Mouse (Mus musculus): ENCODE data around the gene 4930449I24Rik. TPM values are rescaled to one million over a fixed set of nuclear protein-coding genes. Genes with fewer than 3 reads are reported as not detected.

Gene 4930449I24Rik
- polyA plus RNA-seq (2014; fragmentation: Illumina TruSeq; extraction: RNeasy Lipid Tissue Mini Kit (QIAGEN cat#74804); ENCODE audit: low read depth, low replicate concordance) = not detected

GRCm38 (mm10) chr5:146502099-146502498 is at the start of gene 4930449I24Rik:
Gene 4930449I24Rik, plus strand, starts transcription at chr5:146502399.

GRCm38 (mm10) chr5:146481665-146482064 is 20.5 kb upstream of the 4930449I24Rik start, which contains the start of gene Gm6408:
Gene Gm6408, plus strand, starts transcription at chr5:146481965.

DNA sequence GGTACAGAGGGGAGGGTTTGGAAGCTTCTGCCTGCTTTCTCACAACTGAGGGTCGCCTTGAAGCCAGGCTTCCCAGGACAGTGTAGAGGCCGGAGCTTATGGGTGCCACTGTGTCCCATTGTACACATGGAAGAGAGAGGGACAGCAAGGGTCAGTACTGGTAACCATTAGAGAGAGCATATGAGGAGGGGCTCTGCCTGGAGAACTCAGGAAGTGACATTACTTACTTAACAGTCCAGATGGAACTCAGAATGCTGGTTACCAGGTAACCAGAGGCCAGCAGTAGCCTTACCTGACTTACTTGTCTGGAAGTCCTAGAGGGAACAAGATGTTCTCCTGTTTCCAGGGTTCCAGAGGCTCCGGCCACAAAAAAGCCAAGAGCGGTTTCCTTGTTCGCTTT is 11.1 kb upstream of the 4930449I24Rik start, which contains the start of gene Gm6370:
TSS of gene Gm6370 (plus strand) at position 301 of the 400 bp plus-strand sequence.

GRCm38 (mm10) chr5:146513823-146514222 is 11.6 kb downstream of the 4930449I24Rik start, which contains the start of gene Gm3402:
Gene Gm3402, plus strand, starts transcription at chr5:146514123.

DNA sequence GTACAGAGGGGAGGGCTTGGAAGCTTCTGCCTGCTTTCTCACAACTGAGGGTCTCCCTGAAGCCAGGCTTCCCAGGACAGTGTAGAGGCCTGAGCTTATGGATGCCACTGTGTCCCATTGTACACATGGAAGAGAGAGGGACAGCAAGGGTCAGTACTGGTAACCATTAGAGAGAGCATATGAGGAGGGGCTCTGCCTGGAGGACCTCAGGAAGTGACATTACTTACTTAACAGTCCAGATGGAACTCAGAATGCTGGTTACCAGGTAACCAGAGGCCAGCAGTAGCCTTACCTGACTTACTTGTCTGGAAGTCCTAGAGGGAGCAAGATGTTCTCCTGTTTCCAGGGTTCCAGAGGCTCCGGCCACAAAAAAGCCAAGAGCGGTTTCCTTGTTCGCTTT is 23.3 kb downstream of the 4930449I24Rik start, which contains the start of gene Gm3404:
TSS of gene Gm3404 (plus strand) at position 301 of the 400 bp plus-strand sequence.

GRCm38 (mm10) chr5:146537347-146537746 is 35.1 kb downstream of the 4930449I24Rik start, which contains the start of gene Gm3409:
Gene Gm3409, plus strand, starts transcription at chr5:146537647.

Other genes starting within 250 kb of the 4930449I24Rik start
- 9.4 TPM for gene Wasf3, start 117.4 kb upstream of the 4930449I24Rik start, polyA plus RNA-seq (2014; fragmentation: Illumina TruSeq; extraction: RNeasy Lipid Tissue Mini Kit (QIAGEN cat#74804); ENCODE audit: low read depth, low replicate concordance)
- not detected for gene Gm6408, start 20.4 kb upstream of the 4930449I24Rik start, polyA plus RNA-seq (2014; fragmentation: Illumina TruSeq; extraction: RNeasy Lipid Tissue Mini Kit (QIAGEN cat#74804); ENCODE audit: low read depth, low replicate concordance)
- not detected for gene Gm6370, start 11.0 kb upstream of the 4930449I24Rik start, polyA plus RNA-seq (2014; fragmentation: Illumina TruSeq; extraction: RNeasy Lipid Tissue Mini Kit (QIAGEN cat#74804); ENCODE audit: low read depth, low replicate concordance)
- not detected for gene Gm3402, start 11.7 kb downstream of the 4930449I24Rik start, polyA plus RNA-seq (2014; fragmentation: Illumina TruSeq; extraction: RNeasy Lipid Tissue Mini Kit (QIAGEN cat#74804); ENCODE audit: low read depth, low replicate concordance)
- gene Gm3404, start 23.4 kb downstream of the 4930449I24Rik start, polyA plus RNA-seq (2014; fragmentation: Illumina TruSeq; extraction: RNeasy Lipid Tissue Mini Kit (QIAGEN cat#74804); ENCODE audit: low read depth, low replicate concordance) = not detected
- not detected for gene Gm3409, start 35.2 kb downstream of the 4930449I24Rik start, polyA plus RNA-seq (2014; fragmentation: Illumina TruSeq; extraction: RNeasy Lipid Tissue Mini Kit (QIAGEN cat#74804); ENCODE audit: low read depth, low replicate concordance)
- gene Gm3415, start 53.7 kb downstream of the 4930449I24Rik start, polyA plus RNA-seq (2014; fragmentation: Illumina TruSeq; extraction: RNeasy Lipid Tissue Mini Kit (QIAGEN cat#74804); ENCODE audit: low read depth, low replicate concordance) = not detected
- gene Gpr12, start 82.8 kb downstream of the 4930449I24Rik start, polyA plus RNA-seq (2014; fragmentation: Illumina TruSeq; extraction: RNeasy Lipid Tissue Mini Kit (QIAGEN cat#74804); ENCODE audit: low read depth, low replicate concordance) = 0.36 TPM

All from kidney, adult 10 weeks (tissue).